Mouse (Mus musculus) thymus, adult 2 months (tissue): Measurements from ENCODE around the gene Mfsd2a.

Experiments
- CTCF ChIP-seq: fragments of 200-500 bp; IDR thresholded peaks from 2 replicates; pipeline ENCODE4 v1.5.1; 2012; ENCODE audit warnings: mild to moderate bottlenecking, control low read depth, low read length, moderate library complexity, borderline replicate concordance; ENCODE audit not compliant: control insufficient read depth, poor library complexity, insufficient read depth; ENCODE audit errors: extremely low read depth
- POLR2A ChIP-seq: fragments of 200-500 bp; IDR thresholded peaks from 2 replicates; pipeline ENCODE4 v1.6.1; 2012; ENCODE audit warnings: mild to moderate bottlenecking, low read length, control low read depth, moderate library complexity; ENCODE audit not compliant: control insufficient read depth, poor library complexity, insufficient read depth; ENCODE audit errors: extremely low read depth

- no peak for TF ChIP-seq CTCF
- no peak for TF ChIP-seq POLR2A
Observed at GRCm38 (mm10) chr4:122983486-122984261, 22.7 kb upstream of the Mfsd2a start.
